In genomic region chr7:45395578-45396336, GRCm38 (mm10) we compare ENCODE assay signal across 7 mouse cellular contexts. TPM values are rescaled to one million over a fixed set of nuclear protein-coding genes. Genes with fewer than 3 reads are reported as not detected.
A peak's percentile ranks its signal among the peaks of the same experiment; 100 is the strongest.
DNase-seq lines count a peak whose midpoint lies in the region; ATAC-seq lines count a peak whose summit lies in the region.

Gene Snrnp70 (minus strand): TSS chr7:45395742.

- peak; percentile 98 for ATAC-seq in intestine, embryonic 15.5 days

- peak within 1 kb of the TSS; percentile 89 for H3K4me2 ChIP-seq in intestine, embryonic 15.5 days (replicated peaks)

- peaks cover 13% of the 10 kb centered on the region for H3K4me1 ChIP-seq in intestine, embryonic 15.5 days (replicated peaks)
- H3K4me1 ChIP-seq in midbrain, embryonic 10.5 days = peaks cover 23% of the 10 kb centered on the region

- H3K27ac ChIP-seq in intestine, embryonic 15.5 days = peak within 1 kb of the TSS; percentile 98
- H3K27ac ChIP-seq in midbrain, embryonic 10.5 days (replicated peaks) = peak within 1 kb of the TSS; percentile 99

- under 1% methylated on average over 60 of the region's 60 CpGs for WGBS in intestine, embryonic 15.5 days
- under 1% methylated on average over 60 of the region's 60 CpGs for WGBS in midbrain, embryonic 10.5 days

- peak; percentile 100 for DNase-seq in adrenal gland, adult 2 months
- DNase-seq in embryo, embryonic 11.5 days (ENCODE audit: low read depth, low spot score) = peak; percentile 100
- DNase-seq in gastrocnemius, postnatal 36 days = peak; percentile 100
- DNase-seq in left cerebral cortex, postnatal 25 days (ENCODE audit: low spot score in 2 of 2) = peak; percentile 100
- peak; percentile 100 for DNase-seq in midbrain, embryonic 10.5 days (ENCODE audit: low spot score)
- DNase-seq in right cerebral cortex, postnatal 4 days = peak; percentile 100

- H3K36me3 ChIP-seq in intestine, embryonic 15.5 days = peaks cover 9% of the 10 kb centered on the region
- H3K36me3 ChIP-seq in midbrain, embryonic 10.5 days = peaks cover 36% of the 10 kb centered on the region

- peak within 1 kb of the TSS; percentile 91 for H3K9ac ChIP-seq in intestine, embryonic 15.5 days

- H3K27me3 ChIP-seq in intestine, embryonic 15.5 days (replicated peaks) = no peaks in the 10 kb centered on the region
- H3K27me3 ChIP-seq in midbrain, embryonic 10.5 days (ENCODE audit: low read depth, poor library complexity, severe bottlenecking) = no peaks in the 10 kb centered on the region

- no peaks in the 10 kb centered on the region for H3K9me3 ChIP-seq in intestine, embryonic 15.5 days
- H3K9me3 ChIP-seq in midbrain, embryonic 10.5 days (replicated peaks) = no peaks in the 10 kb centered on the region

- intact Hi-C loops in gastrocnemius, postnatal 36 days (cut with DNase I) = loop anchor here (5.0 kb wide), 1 partner anchor 93 kb away; no protein-coding TSS in a partner anchor
- intact Hi-C loops in left cerebral cortex, postnatal 25 days (cut with DNase I) = loop anchor here (2.0 kb wide), 1 partner anchor 19 kb away; no protein-coding TSS in a partner anchor

- H3K4me3 ChIP-seq in intestine, embryonic 15.5 days (replicated peaks) = peak within 1 kb of the TSS; percentile 79
- H3K4me3 ChIP-seq in midbrain, embryonic 10.5 days = peak within 1 kb of the TSS; percentile 91

RNA-seq across cellular contexts. Expression of gene Snrnp70, which starts in this region (rescaled TPM):
- total RNA-seq in adrenal gland, adult 2 months (2021) = 100 to 1,000 TPM; 219 to 278 TPM
- 230 and 236 TPM in 2 replicates for polyA plus RNA-seq in adrenal gland, adult 2 months (2012; rRNA removed)
- 10 to 100 TPM; 70.2 to 84.1 TPM for total RNA-seq in gastrocnemius, postnatal 36 days (2021)
- polyA plus RNA-seq in intestine, embryonic 15.5 days (2015; fragmentation: Nextera tagmentation; extraction: Ambion mirVana) = 195 and 200 TPM in 2 replicates
- total RNA-seq in left cerebral cortex, postnatal 25 days (2021) = 100 to 1,000 TPM; 341 to 386 TPM
- polyA plus RNA-seq in midbrain, embryonic 10.5 days (2016; fragmentation: Nextera tagmentation; extraction: Ambion mirVana) = 254 and 268 TPM in 2 replicates

Comparison
In these comparisons a context has a peak if more than half of its experiments do, and no peak if none do; other contexts are left out.
1. Peak in every context shown above with its lines: DNase-seq, ATAC-seq, H3K4me3 ChIP-seq and H3K27ac ChIP-seq.